Mouse (Mus musculus): ENCODE results near the gene Spry2.

DNA sequence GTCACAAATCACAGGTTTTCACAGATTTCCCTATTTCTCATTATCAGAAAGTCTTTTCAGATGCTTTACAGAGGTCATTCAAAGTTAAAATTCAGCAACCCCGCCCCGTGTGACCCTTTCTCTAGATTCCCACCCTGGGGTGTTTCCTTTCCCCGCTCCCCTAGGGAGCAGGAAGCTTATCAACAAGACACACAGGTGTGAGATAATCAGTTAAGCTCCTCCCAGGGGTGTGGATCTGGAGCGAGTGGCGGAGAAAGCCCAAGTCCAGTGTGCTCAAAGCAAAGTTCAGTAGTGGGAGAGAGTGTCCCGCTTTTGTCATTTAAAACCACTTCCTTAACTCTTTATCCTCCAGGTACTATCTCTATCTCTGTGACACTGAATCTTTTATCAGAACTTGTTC is 35.7 kb downstream of the Spry2 start:
- TF ChIP-seq ZC3H11A (IDR thresholded peaks at IDR 0.05; ENCODE audit: borderline replicate concordance, low read depth, low read length): no peak
- no peak for TF ChIP-seq MAFK (IDR thresholded peaks at IDR 0.05; ENCODE audit: insufficient read depth, low read depth, low read length)

All from ES-E14 (cell line).